7 mouse cellular contexts compared by ENCODE assay signal in the genomic region with DNA sequence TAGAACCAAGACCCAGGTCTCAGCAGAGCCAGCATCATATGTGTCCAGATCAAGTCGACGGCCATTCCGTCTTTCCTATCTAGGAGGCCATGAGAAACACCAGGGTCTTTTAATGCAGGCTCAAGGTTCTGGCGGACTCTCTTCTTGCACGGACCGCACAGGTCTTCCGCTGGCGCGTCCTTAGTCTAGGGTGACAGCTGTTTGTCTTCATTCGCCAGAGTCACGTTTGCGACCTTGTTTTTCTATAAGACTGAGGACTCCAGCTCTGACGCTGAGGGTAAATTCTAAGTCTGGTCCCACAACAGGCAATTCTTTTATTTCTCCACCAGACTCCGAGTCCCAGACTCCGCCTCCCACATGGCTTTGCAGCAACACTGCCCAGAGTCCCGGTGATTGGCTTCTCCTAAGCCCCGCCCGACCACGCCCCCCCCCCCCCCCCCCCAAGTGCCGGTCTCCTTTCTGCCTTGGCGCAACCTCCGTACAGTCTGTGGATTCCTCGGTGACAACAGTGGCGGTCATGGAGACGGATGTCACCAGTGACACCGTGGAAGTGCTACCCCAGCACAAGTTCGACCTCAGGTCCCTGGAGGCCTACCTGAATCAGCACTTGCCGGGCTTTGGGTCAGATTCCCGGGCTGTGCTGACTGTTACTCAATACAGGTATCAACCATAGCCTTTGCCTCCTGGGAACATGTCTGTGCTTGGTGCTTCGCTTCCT. TPM values are rescaled to one million over a fixed set of nuclear protein-coding genes. Genes with fewer than 3 reads are reported as not detected.
A peak's percentile ranks its signal among the peaks of the same experiment; 100 is the strongest.
DNase-seq lines count a peak whose midpoint lies in the region; ATAC-seq lines count a peak whose summit lies in the region.

A gene (plus strand): TSS at position 134 of the 718 bp plus-strand sequence.

- WGBS in intestine, embryonic 16.5 days = under 1% methylated on average over 30 of the region's 30 CpGs
- under 1% methylated on average over 30 of the region's 30 CpGs for WGBS in midbrain, embryonic 11.5 days

- H3K4me2 ChIP-seq in intestine, embryonic 16.5 days (ENCODE audit: low read depth, low read length) = peak within 1 kb of the TSS; percentile 77
- peak within 1 kb of the TSS; percentile 90 for H3K4me2 ChIP-seq in midbrain, embryonic 11.5 days

- peak within 1 kb of the TSS; percentile 100 for H3K4me3 ChIP-seq in intestine, embryonic 16.5 days (ENCODE audit: low read length)
- peak within 1 kb of the TSS; percentile 99 for H3K4me3 ChIP-seq in midbrain, embryonic 11.5 days (ENCODE audit: low read depth, low read length)

- peak; percentile 87 for DNase-seq in adrenal gland, adult 2 months
- peak; percentile 79 for DNase-seq in embryo, embryonic 11.5 days (ENCODE audit: low read depth, low spot score)
- DNase-seq in gastrocnemius, postnatal 4 days (ENCODE audit: low spot score in 2 of 2) = peak; percentile 40 to 84
- DNase-seq in left cerebral cortex, postnatal 36 days (ENCODE audit: low spot score in 2 of 2) = peak; percentile 88 to 92
- DNase-seq in midbrain, embryonic 11.5 days (ENCODE audit: low spot score, missing footprints) = peak; percentile 99
- peak; percentile 78 for DNase-seq in skeletal muscle tissue, adult 2 months (ENCODE audit: low read depth, low spot score)

- ATAC-seq in intestine, embryonic 16.5 days = peak; percentile 96
- ATAC-seq in midbrain, embryonic 11.5 days (ENCODE audit: low FRiP score) = peak; percentile 97

- H3K27me3 ChIP-seq in intestine, embryonic 16.5 days (replicated peaks; ENCODE audit: control insufficient read depth, insufficient read depth, low read length) = no peaks in the 10 kb centered on the region
- no peaks in the 10 kb centered on the region for H3K27me3 ChIP-seq in midbrain, embryonic 11.5 days (ENCODE audit: control insufficient read depth, insufficient read depth, low read length)

- peaks cover 12% of the 10 kb centered on the region for H3K4me1 ChIP-seq in intestine, embryonic 16.5 days (ENCODE audit: control insufficient read depth, insufficient read depth, low read length)
- H3K4me1 ChIP-seq in midbrain, embryonic 11.5 days (ENCODE audit: control insufficient read depth, insufficient read depth, low read length) = peaks cover 14% of the 10 kb centered on the region

- H3K9ac ChIP-seq in intestine, embryonic 16.5 days (ENCODE audit: low read depth, low read length) = peak within 1 kb of the TSS; percentile 81
- H3K9ac ChIP-seq in midbrain, embryonic 11.5 days (ENCODE audit: low read length) = peak within 1 kb of the TSS; percentile 82

- H3K36me3 ChIP-seq in intestine, embryonic 16.5 days (ENCODE audit: control insufficient read depth, insufficient read depth, low read length) = peaks cover 6% of the 10 kb centered on the region
- H3K36me3 ChIP-seq in midbrain, embryonic 11.5 days (ENCODE audit: control insufficient read depth, insufficient read depth, low read length) = no peaks in the 10 kb centered on the region; the same call in 1 of the 2 replicates

- no peaks in the 10 kb centered on the region for H3K9me3 ChIP-seq in intestine, embryonic 16.5 days (ENCODE audit: control insufficient read depth, low read length)
- H3K9me3 ChIP-seq in midbrain, embryonic 11.5 days (ENCODE audit: control insufficient read depth, low read length) = no peaks in the 10 kb centered on the region

- intact Hi-C loops in left cerebral cortex, postnatal 36 days (cut with DNase I) = no loop called here

- peak within 1 kb of the TSS; percentile 48 for H3K27ac ChIP-seq in intestine, embryonic 16.5 days (ENCODE audit: low read length)
- H3K27ac ChIP-seq in midbrain, embryonic 11.5 days (ENCODE audit: low read depth, low read length) = 0 out of 2 replicates have a peak within 1 kb of the TSS, but pooled peaks have one; percentile 48

RNA-seq across cellular contexts. Expression of the gene that starts here (rescaled TPM):
- total RNA-seq in adrenal gland, adult 2 months (2021) = 10 to 100 TPM; 78.7 to 91.9 TPM
- 33.0 and 40.1 TPM in 2 replicates for polyA plus RNA-seq in adrenal gland, adult 2 months (2012; rRNA removed)
- 10 to 100 TPM; 11.2 to 16.5 TPM for total RNA-seq in gastrocnemius, postnatal 4 days (2021)
- polyA plus RNA-seq in intestine, embryonic 16.5 days (2015; fragmentation: Nextera tagmentation; extraction: Ambion mirVana) = 44.8 and 54.9 TPM in 2 replicates
- 10 to 100 TPM; 21.9 to 25.6 TPM for total RNA-seq in left cerebral cortex, postnatal 36 days (2021)
- polyA plus RNA-seq in midbrain, embryonic 11.5 days (2014; fragmentation: Nextera tagmentation; extraction: Ambion mirVana) = 7.1 and 7.8 TPM in 2 replicates

Comparison
In these comparisons a context has a peak if more than half of its experiments do, and no peak if none do; other contexts are left out.
1. Peak in every context shown above with its lines: DNase-seq, ATAC-seq, H3K4me3 ChIP-seq and H3K27ac ChIP-seq.